Mouse (Mus musculus) embryonic facial prominence, embryonic 11.5 days (tissue): ENCODE results near the gene Nags. TPM values are rescaled to one million over a fixed set of nuclear protein-coding genes. Genes with fewer than 3 reads are reported as not detected.

ENCODE experiments used
- polyA plus RNA-seq: library from polyadenylated mRNA; unstranded; fragments of >200 nt; fragmentation: Nextera tagmentation; extraction: Ambion mirVana; gene quantifications from 2 replicates; pipeline ENCODE4 v1.2.1, GENCODE M21; 2014

The Nags gene
- polyA plus RNA-seq, 1 experiment from 2014 or later = not detected

Other genes starting within 250 kb of the Nags start
- not detected in 2 replicates for gene Sost, start 178.5 kb upstream of the Nags start, polyA plus RNA-seq
- not detected in 2 replicates for gene Cfap97d1, start 161.2 kb upstream of the Nags start, polyA plus RNA-seq
- gene Dusp3, start 158.5 kb upstream of the Nags start, polyA plus RNA-seq = 11.3 and 12.2 TPM in 2 replicates
- gene Mpp3, start 117.1 kb upstream of the Nags start, polyA plus RNA-seq = 6.3 and 6.8 TPM in 2 replicates
- gene Cd300lg, start 104.0 kb upstream of the Nags start, polyA plus RNA-seq = 0.17 and 0.32 TPM in 2 replicates
- 7.4 and 9.1 TPM in 2 replicates for gene Mpp2, start 57.0 kb upstream of the Nags start, polyA plus RNA-seq
- not detected in 2 replicates for gene Ppy, start 44.2 kb upstream of the Nags start, polyA plus RNA-seq
- not detected in 2 replicates for gene Pyy, start 37.7 kb upstream of the Nags start, polyA plus RNA-seq
- 37.0 and 37.8 TPM in 2 replicates for gene Tmem101, start 10.9 kb downstream of the Nags start, polyA plus RNA-seq
- 71.3 and 76.5 TPM in 2 replicates for gene Lsm12, start 39.8 kb downstream of the Nags start, polyA plus RNA-seq
- gene G6pc3, start 44.1 kb downstream of the Nags start, polyA plus RNA-seq = 33.3 and 37.1 TPM in 2 replicates
- gene Hdac5, start 84.7 kb downstream of the Nags start, polyA plus RNA-seq = 21.9 and 24.0 TPM in 2 replicates
- 20.8 and 20.9 TPM in 2 replicates for gene BC030867, start 103.4 kb downstream of the Nags start, polyA plus RNA-seq
- gene Asb16, start 123.2 kb downstream of the Nags start, polyA plus RNA-seq = 0.11 TPM in 1 of 2 replicates, not detected in the other
- 40.9 and 50.1 TPM in 2 replicates for gene Tmub2, start 139.4 kb downstream of the Nags start, polyA plus RNA-seq
- 15.1 and 17.3 TPM in 2 replicates for gene Atxn7l3, start 151.1 kb downstream of the Nags start, polyA plus RNA-seq
- gene Ubtf, start 174.2 kb downstream of the Nags start, polyA plus RNA-seq = 81.0 and 84.5 TPM in 2 replicates
- 25.8 and 28.5 TPM in 2 replicates for gene Slc4a1, start 220.7 kb downstream of the Nags start, polyA plus RNA-seq
- 11.8 and 12.1 TPM in 2 replicates for gene Rundc3a, start 247.9 kb downstream of the Nags start, polyA plus RNA-seq